Mouse (Mus musculus): ENCODE results near the gene Mical1.
"Not testable (repeated sequence)": the region's sequence is repeated elsewhere in the genome, so short reads cannot be mapped to it uniquely, and the experiment has no call there.

The Mical1 gene

GRCm38 (mm10) chr10:41477278-41478181 lies 1.4 kb downstream of the Mical1 start:
- no peak for DNase-seq (ENCODE audit: low spot score)

GRCm38 (mm10) chr10:41479961-41480360 lies 3.8 kb downstream of the Mical1 start:
- DNase-seq (ENCODE audit: low spot score) = no peak

- DNase-seq (ENCODE audit: low spot score) = no peak
Measured at GRCm38 (mm10) chr10:41480938-41481880, 5.1 kb downstream of the Mical1 start.

GRCm38 (mm10) chr10:41482446-41482845 lies 6.3 kb downstream of the Mical1 start:
- no peak for DNase-seq (ENCODE audit: low spot score)

- no peak for DNase-seq (ENCODE audit: low spot score)
Measured at GRCm38 (mm10) chr10:41485778-41486177, 9.7 kb downstream of the Mical1 start.

- no peak for DNase-seq (ENCODE audit: low spot score)
Measured at GRCm38 (mm10) chr10:41486506-41487170, 10.5 kb downstream of the Mical1 start.

- no peak for DNase-seq (ENCODE audit: low spot score)
Measured at GRCm38 (mm10) chr10:41488877-41489276, 12.8 kb downstream of the Mical1 start.

- no peak for DNase-seq (ENCODE audit: low spot score)
Measured at GRCm38 (mm10) chr10:41489294-41489693, 13.2 kb downstream of the Mical1 start.

GRCm38 (mm10) chr10:41489708-41490517 lies 13.8 kb downstream of the Mical1 start, which contains the start of the genes Smpd2 and Ppil6:
Smpd2 (minus strand) TSS chr10:41490369.
Ppil6 (plus strand) TSS chr10:41490439.
- DNase-seq (ENCODE audit: low spot score) = peak; percentile 86

- DNase-seq (ENCODE audit: low spot score) = no peak
Measured at GRCm38 (mm10) chr10:41490518-41490873, 14.4 kb downstream of the Mical1 start.

- no peak for DNase-seq (ENCODE audit: low spot score)
Measured at GRCm38 (mm10) chr10:41491111-41491510, 15.0 kb downstream of the Mical1 start.

GRCm38 (mm10) chr10:41500941-41501340 lies 24.8 kb downstream of the Mical1 start:
- no peak for DNase-seq (ENCODE audit: low spot score)

- no peak for DNase-seq (ENCODE audit: low spot score)
Measured at GRCm38 (mm10) chr10:41504996-41505395, 28.9 kb downstream of the Mical1 start.

GRCm38 (mm10) chr10:41505446-41505845 lies 29.3 kb downstream of the Mical1 start:
- DNase-seq (ENCODE audit: low spot score) = not testable (repeated sequence)

GRCm38 (mm10) chr10:41509160-41509559 lies 33.0 kb downstream of the Mical1 start:
- no peak for DNase-seq (ENCODE audit: low spot score)

- DNase-seq (ENCODE audit: low spot score) = no peak
Measured at GRCm38 (mm10) chr10:41514301-41514700, 38.2 kb downstream of the Mical1 start.

GRCm38 (mm10) chr10:41514921-41515320 lies 38.8 kb downstream of the Mical1 start:
- DNase-seq (ENCODE audit: low spot score) = no peak

GRCm38 (mm10) chr10:41518508-41518980 lies 42.4 kb downstream of the Mical1 start:
- DNase-seq (ENCODE audit: low spot score) = no peak

- DNase-seq (ENCODE audit: low spot score) = peak; percentile 73
Measured at GRCm38 (mm10) chr10:41518981-41519618, 43.0 kb downstream of the Mical1 start, which contains the start of gene Cd164. Cd164 (plus strand) TSS chr10:41519414.

- peak; percentile 14 for DNase-seq (ENCODE audit: low spot score)
Measured at GRCm38 (mm10) chr10:41519640-41520409, 43.7 kb downstream of the Mical1 start.

All from urinary bladder, postnatal 10 days (tissue).